Mouse (Mus musculus): ENCODE results near the gene Gm20388. TPM values are rescaled to one million over a fixed set of nuclear protein-coding genes. Genes with fewer than 3 reads are reported as not detected.
A peak's percentile ranks its signal among the peaks of the same experiment; 100 is the strongest.

The Gm20388 gene
- total RNA-seq, 2 experiments from 2014 or later: 1.3 to 8.5 TPM

GRCm38 (mm10) chr8:122287742-122288141 is 2377.1 kb downstream of the Gm20388 start:
- no peak for DNase-seq (ENCODE audit: low spot score in 2 of 2)

DNA sequence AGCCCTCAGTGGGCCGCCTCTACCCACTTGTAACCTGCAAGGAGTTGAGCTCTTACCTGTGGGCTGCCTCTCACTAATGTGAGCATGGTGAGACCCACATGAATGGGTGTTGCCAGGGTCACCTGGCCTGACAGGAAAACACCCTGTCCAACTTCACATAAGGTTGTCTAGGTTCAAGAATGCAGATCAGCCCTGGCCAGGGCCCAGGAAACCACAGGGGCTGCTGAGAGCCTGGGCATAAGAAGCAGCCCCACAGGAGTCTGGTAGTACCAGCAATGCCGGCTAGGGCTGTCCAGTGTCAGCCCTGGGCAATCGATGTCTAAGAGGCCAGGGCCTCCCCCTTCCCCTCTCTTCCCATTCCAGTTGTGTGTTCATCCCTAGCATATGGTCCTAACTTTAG is 2377.7 kb downstream of the Gm20388 start:
- DNase-seq (ENCODE audit: low spot score in 2 of 2): no peak

GRCm38 (mm10) chr8:122291075-122291474 is 2380.4 kb downstream of the Gm20388 start:
- no peak for DNase-seq (ENCODE audit: low spot score in 2 of 2)

- no peak for DNase-seq (ENCODE audit: low spot score in 2 of 2)
These were observed 2380.9 kb downstream of the Gm20388 start for GRCm38 (mm10) chr8:122291549-122291948.

DNA sequence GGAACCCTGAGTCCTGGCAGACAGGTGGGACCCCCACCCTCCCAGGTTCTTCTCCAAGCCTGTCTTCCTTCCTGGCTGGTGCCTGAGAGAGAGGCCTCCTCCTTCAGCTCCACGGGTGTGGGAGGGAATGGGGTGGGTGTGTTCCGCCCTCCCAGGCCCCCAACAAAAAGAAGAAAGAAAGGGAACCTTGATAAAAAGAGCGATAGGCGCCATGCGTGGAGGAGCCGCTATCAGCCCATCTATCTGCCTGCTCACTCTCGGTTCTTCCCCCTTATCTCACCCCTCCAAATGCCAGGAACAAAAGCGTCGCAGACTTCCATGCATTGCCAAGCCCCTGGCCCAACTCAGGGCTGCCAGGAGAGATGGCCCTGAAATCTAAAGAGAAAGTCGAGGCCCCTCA is 2382.8 kb downstream of the Gm20388 start:
- no peak for DNase-seq (ENCODE audit: low spot score in 2 of 2)

- peak in 1 of 2 experiments; percentile 31 for DNase-seq (ENCODE audit: low spot score in 2 of 2)
These were observed 2383.6 kb downstream of the Gm20388 start for GRCm38 (mm10) chr8:122294273-122294683.

- DNase-seq (ENCODE audit: low spot score in 2 of 2): no peak
These were observed 2384.7 kb downstream of the Gm20388 start for GRCm38 (mm10) chr8:122295389-122295788.

DNA sequence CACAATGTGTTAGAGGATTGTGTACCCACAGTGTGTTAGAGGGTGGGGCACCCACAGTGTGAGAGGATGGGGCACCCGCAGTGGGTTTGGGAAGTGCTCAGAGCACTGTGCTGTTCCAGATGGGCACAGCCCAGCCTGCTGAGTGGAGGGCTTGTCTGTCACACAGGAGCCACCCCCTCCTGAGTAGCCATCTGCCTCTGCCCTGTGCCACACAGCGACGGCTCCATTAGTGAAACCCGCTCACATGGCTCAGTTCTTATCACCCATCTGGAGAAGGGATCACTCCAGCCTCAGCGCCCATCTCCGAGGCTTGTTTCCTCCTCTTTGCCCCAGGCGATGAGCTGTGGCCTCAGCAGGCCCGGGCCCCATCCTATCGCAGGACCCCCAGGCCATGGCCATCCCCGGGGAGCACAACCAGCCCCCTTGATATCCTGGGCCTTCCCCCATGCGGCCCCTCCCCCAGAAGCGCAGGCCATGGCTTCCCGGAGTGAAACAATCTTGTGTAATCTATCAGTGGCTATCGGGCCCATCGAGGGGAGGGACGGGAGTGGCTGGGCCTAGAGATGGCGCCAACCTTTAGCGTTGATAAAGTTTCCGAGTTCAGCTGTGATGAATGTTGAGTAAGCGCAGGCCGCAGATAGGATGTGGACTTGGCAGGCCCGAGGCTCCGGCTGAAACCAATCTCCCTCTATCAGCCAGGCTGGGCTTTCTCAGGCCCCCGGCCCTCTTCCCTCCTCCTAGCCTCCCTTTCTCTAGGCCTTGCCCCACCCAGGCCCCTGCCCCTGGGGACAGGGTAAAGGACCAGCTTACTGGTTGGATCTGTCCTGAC is 2385.7 kb downstream of the Gm20388 start:
- no peak for DNase-seq (ENCODE audit: low spot score in 2 of 2)

DNA sequence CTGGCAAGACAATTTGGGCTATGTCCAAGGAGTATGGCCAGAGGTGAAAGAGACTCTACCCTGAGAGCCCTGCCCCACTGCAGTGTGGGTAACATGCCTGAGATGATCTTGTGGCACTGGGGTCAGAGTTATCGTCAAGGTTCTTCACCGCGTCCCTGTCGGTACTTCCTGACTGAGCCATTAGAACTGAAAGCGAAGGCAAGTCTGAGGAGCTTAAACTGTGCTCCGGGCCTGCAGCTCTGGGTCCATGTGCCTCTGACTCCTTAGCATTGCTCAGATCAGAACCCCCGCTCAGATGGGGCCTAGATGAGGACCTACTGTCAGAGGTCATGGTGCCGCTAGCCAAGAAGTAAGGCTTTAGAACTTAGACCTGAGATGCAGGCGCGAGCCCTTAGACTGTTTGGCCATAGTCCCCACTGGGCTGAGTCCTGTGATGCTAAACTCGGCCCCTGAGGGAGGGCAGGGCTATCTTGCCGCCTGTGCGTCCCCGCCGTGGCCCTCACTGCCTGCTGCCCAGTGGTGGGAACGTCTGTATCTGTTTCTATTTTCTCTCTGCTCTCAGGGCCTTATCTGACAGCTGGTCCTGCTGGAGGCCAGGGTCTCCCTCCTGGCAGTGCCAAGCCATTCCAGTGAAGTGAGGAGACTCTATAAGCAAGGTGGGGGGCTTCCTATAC is 2389.1 kb downstream of the Gm20388 start:
- no peak for DNase-seq (ENCODE audit: low spot score in 2 of 2)

- DNase-seq (ENCODE audit: low spot score in 2 of 2): no peak
These were observed 2390.4 kb downstream of the Gm20388 start for GRCm38 (mm10) chr8:122301081-122301480.

DNA sequence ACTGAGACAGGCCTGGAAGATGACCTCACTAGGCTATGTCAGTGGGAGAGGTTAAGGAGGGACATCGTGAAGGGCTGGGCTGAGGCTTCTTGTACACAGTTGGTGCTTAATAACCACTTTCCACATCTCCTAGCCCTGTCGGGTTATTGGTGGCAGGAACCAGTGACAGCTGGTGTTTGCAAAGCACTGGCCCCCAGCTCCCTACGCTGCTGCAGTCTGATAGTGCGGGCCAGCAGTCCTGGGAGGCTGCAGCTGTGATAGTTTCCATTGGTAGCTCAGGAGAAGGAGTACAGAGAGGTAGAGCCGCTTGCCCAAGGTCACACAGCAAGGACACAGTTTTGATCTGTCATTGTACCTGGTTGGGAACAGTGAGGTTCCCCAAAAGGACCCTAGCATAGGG is 2391.2 kb downstream of the Gm20388 start:
- no peak for DNase-seq (ENCODE audit: low spot score in 2 of 2)

DNA sequence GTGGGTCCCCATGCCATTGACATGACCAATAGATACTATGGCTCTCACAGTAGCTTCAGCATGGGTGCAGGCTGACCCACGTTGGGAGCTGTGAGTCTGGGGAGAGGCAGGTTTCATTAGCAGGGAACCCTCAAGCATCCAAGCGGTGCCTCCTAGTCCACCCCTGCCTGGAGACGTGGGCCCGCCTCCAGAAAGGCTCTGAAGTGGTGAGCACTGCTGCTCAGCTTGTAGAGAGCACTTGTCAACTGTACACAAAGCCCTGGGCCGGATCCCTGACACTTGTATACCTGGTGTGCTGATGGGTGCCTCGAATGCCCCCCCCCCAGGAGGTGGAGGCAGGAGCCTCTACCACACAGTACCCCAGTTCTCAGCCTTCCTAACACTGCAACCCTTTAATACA is 2392.8 kb downstream of the Gm20388 start:
- DNase-seq (ENCODE audit: low spot score in 2 of 2): no peak

GRCm38 (mm10) chr8:122304058-122304457 is 2393.4 kb downstream of the Gm20388 start:
- DNase-seq (ENCODE audit: low spot score in 2 of 2): no peak

DNA sequence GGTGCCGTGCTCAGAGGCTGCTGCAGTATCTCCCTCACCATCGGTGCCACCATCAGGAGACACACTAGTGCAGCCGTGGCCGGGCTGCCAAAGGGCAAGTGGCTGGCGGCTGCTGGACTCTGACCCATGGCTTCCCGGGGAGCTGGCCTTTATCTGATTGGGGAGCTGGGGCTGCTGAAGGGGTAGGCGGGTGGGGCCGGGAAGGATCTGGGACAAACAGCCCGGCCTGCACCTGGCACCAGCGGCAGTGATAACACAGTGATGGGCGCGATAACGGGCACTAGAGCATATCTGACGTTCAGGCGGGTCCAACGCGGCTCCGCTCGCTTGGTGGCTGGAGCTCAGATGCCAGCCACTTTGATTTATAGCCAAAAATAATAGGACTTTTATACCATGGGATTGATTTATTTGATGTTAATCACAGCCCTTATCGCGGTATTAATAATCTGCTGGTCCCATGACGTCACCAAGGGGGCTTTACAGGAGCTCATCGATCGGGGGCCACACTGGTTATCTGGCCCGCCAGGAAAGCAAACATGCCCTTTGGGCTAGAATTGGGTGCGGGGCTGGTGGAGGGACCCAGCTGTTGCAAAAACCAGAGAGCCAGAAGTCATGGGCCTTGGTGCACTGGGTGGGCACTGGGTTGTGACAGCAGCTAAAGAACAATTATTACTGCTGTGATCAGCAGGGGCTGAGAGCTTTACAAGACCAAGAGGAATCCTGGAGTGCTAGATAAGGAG is 2396.2 kb downstream of the Gm20388 start:
- no peak for DNase-seq (ENCODE audit: low spot score in 2 of 2)

GRCm38 (mm10) chr8:122307836-122308235 is 2397.2 kb downstream of the Gm20388 start:
- no peak for DNase-seq (ENCODE audit: low spot score in 2 of 2)

- no peak for DNase-seq (ENCODE audit: low spot score in 2 of 2)
These were observed 2398.6 kb downstream of the Gm20388 start for GRCm38 (mm10) chr8:122309272-122309671.

DNA sequence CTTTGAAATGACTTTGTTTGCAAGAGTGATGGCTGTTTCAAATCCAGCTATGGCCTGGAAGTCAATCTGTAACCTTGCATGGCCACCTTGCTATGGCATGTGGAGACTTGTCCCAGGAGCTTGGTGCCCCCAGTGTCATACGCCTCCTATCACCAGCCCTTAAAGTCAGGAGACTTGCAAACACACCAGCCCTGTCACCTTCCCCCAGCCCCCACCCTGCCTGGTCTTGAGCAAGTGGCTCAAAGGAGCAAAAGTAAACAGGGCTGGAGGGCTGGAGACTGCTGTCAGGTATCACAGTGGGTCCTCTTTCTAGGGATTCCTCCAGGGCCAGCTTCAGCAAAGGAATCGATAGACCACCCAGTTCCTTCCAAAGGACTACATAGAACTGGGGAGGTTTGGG is 2400.5 kb downstream of the Gm20388 start:
- no peak for DNase-seq (ENCODE audit: low spot score in 2 of 2)

- DNase-seq (ENCODE audit: low spot score in 2 of 2): no peak
These were observed 2401.9 kb downstream of the Gm20388 start for GRCm38 (mm10) chr8:122312553-122312952.

DNA sequence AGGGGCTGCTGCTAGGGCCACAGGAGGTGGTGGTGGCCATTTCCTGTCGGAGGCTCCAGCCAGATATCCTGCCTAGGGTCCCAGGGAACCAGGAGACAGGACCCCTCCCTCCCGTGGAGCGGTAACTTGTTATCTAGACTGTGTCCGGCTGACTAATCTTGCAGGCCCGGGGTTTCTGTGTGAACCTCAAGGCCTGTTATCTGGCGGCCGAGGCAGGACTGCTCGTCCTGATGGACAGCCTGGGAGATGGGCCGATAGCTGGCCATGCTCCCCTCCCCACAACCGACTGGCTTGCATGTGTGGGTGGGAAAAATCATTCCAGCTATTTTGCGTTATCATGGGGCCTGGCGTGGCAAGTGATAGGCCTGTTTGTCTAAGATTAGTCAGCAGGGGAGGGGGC is 2402.7 kb downstream of the Gm20388 start:
- no peak for DNase-seq (ENCODE audit: low spot score in 2 of 2)

GRCm38 (mm10) chr8:122314899-122315496 is 2404.4 kb downstream of the Gm20388 start:
- DNase-seq (ENCODE audit: low spot score in 2 of 2): peak in 1 of 2 experiments; percentile 22

- DNase-seq (ENCODE audit: low spot score in 2 of 2): no peak
These were observed 2405.8 kb downstream of the Gm20388 start for GRCm38 (mm10) chr8:122316402-122316801.

All from adrenal gland, adult 18-20 months (tissue).